8 mouse cellular contexts compared by ENCODE assay signal in the genomic region with DNA sequence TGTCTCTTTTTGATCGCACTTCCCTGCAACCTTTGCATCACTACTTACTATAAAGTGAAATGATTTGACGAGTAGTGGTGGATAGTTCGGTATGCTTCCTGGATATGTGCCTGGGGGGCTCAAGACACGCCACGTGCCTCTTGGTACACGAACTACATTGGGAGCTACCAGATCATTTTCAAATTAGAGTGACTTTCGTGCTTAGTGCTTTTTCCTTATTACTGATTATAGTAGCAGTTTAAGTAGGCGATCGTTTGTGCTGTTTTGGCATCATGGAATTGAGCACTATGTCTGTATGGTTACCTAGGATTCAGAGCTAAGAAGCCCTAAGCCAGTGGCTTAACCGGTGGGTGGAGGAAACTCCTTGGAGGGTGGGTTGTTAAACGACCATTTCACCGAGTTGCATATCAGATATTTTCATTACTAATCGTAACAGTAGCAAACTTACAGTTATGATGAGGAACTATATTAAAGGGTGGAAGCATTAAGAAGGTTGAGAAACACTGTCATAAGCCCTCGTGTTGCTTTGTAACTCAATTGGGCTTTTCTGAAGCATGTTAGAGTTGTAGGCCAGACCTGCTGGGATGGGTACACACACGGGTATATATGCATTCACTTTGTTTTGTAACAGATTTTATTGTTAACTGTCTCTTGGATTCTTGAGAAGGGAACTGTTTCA. TPM values are rescaled to one million over a fixed set of nuclear protein-coding genes. Genes with fewer than 3 reads are reported as not detected.
DNase-seq lines count a peak whose midpoint lies in the region; ATAC-seq lines count a peak whose summit lies in the region.

No protein-coding gene starts in this region.

- peaks cover 37% of the 10 kb centered on the region for H3K36me3 ChIP-seq in liver, embryonic 13.5 days

- H3K4me2 ChIP-seq in liver, embryonic 13.5 days, result peak overlapping the region; percentile 78

- H3K27me3 ChIP-seq in liver, embryonic 13.5 days, result no peaks in the 10 kb centered on the region

- H3K9ac ChIP-seq in liver, embryonic 13.5 days, result peak overlapping the region; percentile 95

- ATAC-seq in liver, embryonic 13.5 days (ENCODE audit: low read depth), result no peak

- no peaks in the 10 kb centered on the region for H3K9me3 ChIP-seq in liver, embryonic 13.5 days (replicated peaks)

- WGBS in liver, embryonic 13.5 days (ENCODE audit: insufficient replicate concordance), result 1% methylated on average over 15 of the region's 15 CpGs

- peak; percentile 21 for DNase-seq in embryo, embryonic 11 days
- no peak for DNase-seq in embryo, embryonic 10 days (ENCODE audit: low spot score)
- DNase-seq in thymus, postnatal 0 days (ENCODE audit: low spot score), result peak; percentile 15
- no peak for DNase-seq in thymus, postnatal 25 days
- no peak for DNase-seq in liver, embryonic 13.5 days
- no peak for DNase-seq in right cerebral cortex, postnatal 36 days (ENCODE audit: low spot score in 2 of 2)
- DNase-seq in layer of hippocampus, adult 8-10 months (ENCODE audit: low spot score in 2 of 2), result no peak
- DNase-seq in thymus, adult 18-20 months, result no peak

- peak overlapping the region; percentile 87 for H3K27ac ChIP-seq in liver, embryonic 13.5 days

- H3K4me3 ChIP-seq in liver, embryonic 13.5 days (replicated peaks), result peak overlapping the region; percentile 94

- peaks cover 34% of the 10 kb centered on the region for H3K4me1 ChIP-seq in liver, embryonic 13.5 days (replicated peaks)

RNA-seq across cellular contexts. Expression of gene Ppid, which starts 0.8 kb away (rescaled TPM):
- 130 and 160 TPM in 2 replicates for polyA plus RNA-seq in thymus, postnatal 0 days (2015; fragmentation: Nextera tagmentation; extraction: Ambion mirVana)
- 164 and 208 TPM in 2 replicates for polyA plus RNA-seq in liver, embryonic 13.5 days (2015; fragmentation: Nextera tagmentation; extraction: Ambion mirVana)
- total RNA-seq in layer of hippocampus, adult 8-10 months (2022), result 10 to 100 TPM; 72.5 to 88.1 (median 80.6) TPM

RNA-seq across cellular contexts. Expression of gene Fnip2, which starts 24.3 kb away (rescaled TPM):
- polyA plus RNA-seq in thymus, postnatal 0 days (2015; fragmentation: Nextera tagmentation; extraction: Ambion mirVana), result 0.71 and 0.90 TPM in 2 replicates
- 3.5 and 3.8 TPM in 2 replicates for polyA plus RNA-seq in liver, embryonic 13.5 days (2015; fragmentation: Nextera tagmentation; extraction: Ambion mirVana)
- 10 to 100 TPM; 20.8 to 31.5 (median 27.1) TPM for total RNA-seq in layer of hippocampus, adult 8-10 months (2022)

RNA-seq across cellular contexts. Expression of gene 4930579G24Rik, which starts 36.9 kb away (rescaled TPM):
- 32.3 and 42.4 TPM in 2 replicates for polyA plus RNA-seq in thymus, postnatal 0 days (2015; fragmentation: Nextera tagmentation; extraction: Ambion mirVana)
- 20.5 and 23.4 TPM in 2 replicates for polyA plus RNA-seq in liver, embryonic 13.5 days (2015; fragmentation: Nextera tagmentation; extraction: Ambion mirVana)
- 1 to 10 TPM; 1.1 to 1.5 (median 1.3) TPM for total RNA-seq in layer of hippocampus, adult 8-10 months (2022)

RNA-seq across cellular contexts. Expression of gene Etfdh, which starts 37.4 kb away (rescaled TPM):
- polyA plus RNA-seq in thymus, postnatal 0 days (2015; fragmentation: Nextera tagmentation; extraction: Ambion mirVana), result 61.9 and 63.0 TPM in 2 replicates
- 38.8 and 45.8 TPM in 2 replicates for polyA plus RNA-seq in liver, embryonic 13.5 days (2015; fragmentation: Nextera tagmentation; extraction: Ambion mirVana)
- 10 to 100 TPM; 27.4 to 33.7 (median 29.9) TPM for total RNA-seq in layer of hippocampus, adult 8-10 months (2022)

Comparison
In these comparisons a context has a peak if more than half of its experiments do, and no peak if none do; other contexts are left out.
1. DNase-seq: peak in embryo, embryonic 11 days (single experiment) and thymus, postnatal 0 days (single experiment); none in embryo, embryonic 10 days (single experiment), thymus, postnatal 25 days (single experiment), liver, embryonic 13.5 days (single experiment), right cerebral cortex, postnatal 36 days (0 of 2), layer of hippocampus, adult 8-10 months (0 of 2) and thymus, adult 18-20 months (0 of 2).